Mouse (Mus musculus) megakaryocyte, embryonic 14.5 days (primary cell): ENCODE data around the gene Celf2.

ENCODE experiments used
- FLI1 ChIP-seq: IDR thresholded peaks from 2 replicates; pipeline ENCODE4 v1.6.1; 2012; ENCODE audit warnings: low read length, inconsistent platforms, mixed read lengths
- GATA1 ChIP-seq: IDR thresholded peaks from 3 replicates; pipeline ENCODE4 v1.6.1; 2012; ENCODE audit warnings: mixed read lengths, low read length, inconsistent platforms, borderline replicate concordance

- no peak for TF ChIP-seq GATA1
- no peak for TF ChIP-seq FLI1
Observed at GRCm38 (mm10) chr2:6594736-6595135, 914.6 kb downstream of the Celf2 start.
